Mouse (Mus musculus): ENCODE data around the gene Akt2. TPM values are rescaled to one million over a fixed set of nuclear protein-coding genes. Genes with fewer than 3 reads are reported as not detected.
A peak's percentile ranks its signal among the peaks of the same experiment; 100 is the strongest.

Akt2 gene
- polyA plus RNA-seq, 1 experiment from 2014 or later, result 95.0 TPM

DNA sequence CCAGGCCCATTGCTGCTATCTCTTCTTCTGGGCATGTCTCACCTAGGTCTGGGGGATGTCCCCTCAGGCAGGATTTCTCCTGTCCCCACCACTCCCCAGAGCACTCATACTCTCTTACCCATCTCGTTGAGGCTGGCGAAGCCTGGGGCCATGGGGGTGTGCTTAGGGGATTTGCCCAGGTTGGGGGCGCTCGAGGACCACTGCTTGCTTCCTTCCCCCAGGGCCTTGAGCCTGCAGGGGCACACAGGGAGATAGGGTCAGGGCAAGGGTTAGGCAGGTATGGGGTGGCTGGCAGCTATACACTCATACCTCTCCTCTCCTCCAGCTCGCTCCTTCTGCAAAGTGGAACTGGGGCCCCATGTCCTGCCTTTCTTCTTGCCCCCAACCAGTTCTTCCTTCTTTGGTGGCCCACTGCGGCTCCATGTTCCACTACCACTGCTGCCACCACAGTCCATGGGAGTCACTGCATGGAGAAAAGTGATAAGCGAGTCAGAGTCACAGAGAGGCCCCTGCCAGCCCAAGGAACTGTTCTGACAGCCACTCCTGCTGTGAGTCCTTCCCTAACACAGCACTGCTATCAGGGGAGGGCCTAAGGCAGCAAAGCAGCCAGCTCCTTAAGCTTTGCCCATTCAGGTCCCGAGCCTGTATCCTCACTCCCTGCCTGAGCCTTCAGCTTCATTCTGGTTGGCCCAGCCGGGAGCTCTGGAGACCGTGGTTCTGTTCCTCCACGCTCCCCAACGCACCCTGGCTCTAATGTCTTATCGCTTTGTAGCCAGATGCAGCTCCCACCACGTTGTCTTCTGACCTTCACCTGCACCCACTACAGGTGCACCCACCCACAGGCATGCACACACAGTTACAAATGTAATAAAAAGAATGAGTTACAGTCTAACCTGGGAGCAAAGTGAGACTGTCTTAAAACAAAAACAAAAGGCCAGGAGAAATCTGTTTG lies 67.6 kb downstream of the Akt2 start:
- DNase-seq (ENCODE audit: low spot score), result no peak
- Histone ChIP-seq H3K9me3 (replicated peaks) (no peaks in the 10 kb centered on the region), H3K27ac (no peak overlapping the region), H3K27me3 (ENCODE audit: low read depth, poor library complexity, severe bottlenecking) (peaks cover 71% of the 10 kb centered on the region), H3K4me1 (peaks cover 8% of the 10 kb centered on the region), H3K4me3 (no peak overlapping the region), H3K36me3 (peaks cover 28% of the 10 kb centered on the region)
- 56% methylated on average over 14 of the region's 14 CpGs for WGBS

DNA sequence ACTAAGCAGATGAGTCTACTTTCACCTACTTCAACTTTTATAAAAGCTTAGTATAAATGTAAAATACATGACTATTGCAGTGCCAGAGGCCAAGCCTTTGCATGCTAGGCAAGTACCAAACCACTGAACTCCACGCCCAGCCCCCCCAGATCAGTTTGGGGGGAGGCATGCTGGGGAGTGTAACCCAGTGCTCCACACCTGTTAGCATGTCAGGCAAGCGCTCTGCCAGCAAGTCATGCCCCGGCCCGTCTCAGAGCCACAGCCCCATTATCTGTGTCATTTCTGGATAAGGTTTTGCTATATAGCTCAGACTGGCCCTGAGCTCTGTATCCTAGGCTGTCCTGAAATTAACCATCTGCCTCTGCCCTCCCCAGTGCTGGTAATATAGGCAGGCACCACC lies 70.7 kb downstream of the Akt2 start:
- H3K36me3 ChIP-seq, result peaks cover 41% of the 10 kb centered on the region
- peaks cover 52% of the 10 kb centered on the region for H3K27me3 ChIP-seq (ENCODE audit: low read depth, poor library complexity, severe bottlenecking)
- WGBS, result 90% methylated on average over 4 of the region's 4 CpGs
- no peaks in the 10 kb centered on the region for H3K9me3 ChIP-seq (replicated peaks)
- no peak for DNase-seq (ENCODE audit: low spot score)
- H3K27ac ChIP-seq, result no peak overlapping the region
- peaks cover 5% of the 10 kb centered on the region for H3K4me1 ChIP-seq
- no peak overlapping the region for H3K4me3 ChIP-seq

DNA sequence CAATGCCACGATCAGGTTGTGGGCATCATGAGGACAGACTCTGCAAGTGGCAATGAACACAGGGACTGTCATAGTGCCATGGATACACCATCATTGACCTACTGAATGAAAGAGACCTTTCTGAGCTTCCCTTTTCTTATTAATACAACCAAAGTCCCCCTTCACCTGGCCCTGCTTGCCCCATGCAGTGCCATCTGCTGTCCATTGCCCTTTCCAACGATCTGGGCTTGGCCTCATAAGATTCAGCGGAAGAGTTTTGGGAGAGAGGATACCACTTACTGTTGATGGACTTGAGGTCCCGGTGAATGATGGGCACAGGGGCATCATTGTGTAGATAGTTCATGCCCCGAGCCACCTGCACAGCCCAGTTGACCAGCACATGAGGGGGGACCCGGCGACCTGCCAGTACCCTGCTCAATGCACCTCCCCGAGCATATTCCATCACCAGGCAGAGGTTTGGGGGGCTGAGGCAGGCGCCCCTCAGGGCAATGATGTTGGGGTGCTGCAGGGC lies 81.8 kb downstream of the Akt2 start:
- peaks cover 27% of the 10 kb centered on the region for H3K4me1 ChIP-seq
- H3K4me3 ChIP-seq, result peak overlapping the region; percentile 91
- H3K9me3 ChIP-seq (replicated peaks), result no peaks in the 10 kb centered on the region
- H3K27ac ChIP-seq, result 0 out of 2 replicates have a peak overlapping the region, but pooled peaks have one; percentile 92
- H3K27me3 ChIP-seq (ENCODE audit: low read depth, poor library complexity, severe bottlenecking), result no peaks in the 10 kb centered on the region
- peak; percentile 38 for DNase-seq (ENCODE audit: low spot score)
- 67% methylated on average over 9 of the region's 9 CpGs for WGBS
- peaks cover 30% of the 10 kb centered on the region for H3K36me3 ChIP-seq

DNA sequence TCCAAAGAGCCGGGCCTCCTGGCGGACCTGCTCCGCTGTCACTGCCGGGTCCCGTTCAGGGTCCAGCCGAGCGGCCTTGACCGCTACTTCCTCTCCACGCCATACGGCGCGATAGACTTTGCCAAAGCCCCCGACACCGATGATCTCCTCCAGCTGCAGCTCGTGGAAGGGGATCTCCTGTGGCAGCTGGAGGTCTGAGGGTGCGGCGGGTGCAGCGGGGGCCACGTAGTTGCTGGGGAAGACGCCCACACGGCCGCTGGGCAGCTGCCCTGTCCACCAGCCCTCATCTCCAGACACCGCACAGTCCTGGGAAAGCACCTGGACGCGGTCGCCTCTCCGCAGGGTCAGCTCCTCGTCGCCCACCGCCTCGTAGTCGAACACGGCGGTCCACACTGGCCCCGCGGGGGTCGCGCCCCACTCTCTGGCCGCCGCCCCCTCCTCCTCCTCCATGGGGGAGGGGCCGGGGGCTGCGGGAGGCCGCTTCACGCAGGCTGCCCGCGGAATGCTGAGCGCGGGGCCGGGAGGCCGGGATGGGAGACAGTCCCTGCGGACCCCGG lies 82.3 kb downstream of the Akt2 start:
- 1% methylated on average over 52 of the region's 52 CpGs for WGBS
- peak; percentile 49 for DNase-seq (ENCODE audit: low spot score)
- Histone ChIP-seq H3K9me3 (replicated peaks) (no peaks in the 10 kb centered on the region), H3K4me3 (peak overlapping the region; percentile 91), H3K4me1 (peaks cover 27% of the 10 kb centered on the region), H3K36me3 (peaks cover 25% of the 10 kb centered on the region), H3K27ac (peak overlapping the region; percentile 92), H3K27me3 (ENCODE audit: low read depth, poor library complexity, severe bottlenecking) (no peaks in the 10 kb centered on the region)

DNA sequence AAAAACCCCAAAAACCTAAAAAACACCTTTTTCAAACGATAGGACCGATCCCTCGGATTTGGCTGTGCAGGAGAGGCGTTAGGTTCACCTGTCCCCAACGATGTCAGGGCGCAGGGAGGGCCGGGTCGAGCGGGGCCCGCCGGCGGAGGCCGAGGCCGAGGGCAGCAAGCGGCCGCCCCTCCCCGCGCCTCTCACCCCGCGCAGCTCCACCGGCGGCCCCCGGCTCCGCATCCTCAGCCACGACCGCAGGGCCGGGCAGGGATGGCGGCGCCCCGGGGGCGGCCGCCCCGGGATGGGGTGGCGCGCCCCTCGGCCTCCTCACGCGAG lies 82.8 kb downstream of the Akt2 start:
- peak overlapping the region; percentile 92 for H3K27ac ChIP-seq
- peak overlapping the region; percentile 91 for H3K4me3 ChIP-seq
- no peaks in the 10 kb centered on the region for H3K27me3 ChIP-seq (ENCODE audit: low read depth, poor library complexity, severe bottlenecking)
- peaks cover 27% of the 10 kb centered on the region for H3K4me1 ChIP-seq
- DNase-seq (ENCODE audit: low spot score), result no peak
- under 1% methylated on average over 38 of the region's 38 CpGs for WGBS
- no peaks in the 10 kb centered on the region for H3K9me3 ChIP-seq (replicated peaks)
- peaks cover 21% of the 10 kb centered on the region for H3K36me3 ChIP-seq

DNA sequence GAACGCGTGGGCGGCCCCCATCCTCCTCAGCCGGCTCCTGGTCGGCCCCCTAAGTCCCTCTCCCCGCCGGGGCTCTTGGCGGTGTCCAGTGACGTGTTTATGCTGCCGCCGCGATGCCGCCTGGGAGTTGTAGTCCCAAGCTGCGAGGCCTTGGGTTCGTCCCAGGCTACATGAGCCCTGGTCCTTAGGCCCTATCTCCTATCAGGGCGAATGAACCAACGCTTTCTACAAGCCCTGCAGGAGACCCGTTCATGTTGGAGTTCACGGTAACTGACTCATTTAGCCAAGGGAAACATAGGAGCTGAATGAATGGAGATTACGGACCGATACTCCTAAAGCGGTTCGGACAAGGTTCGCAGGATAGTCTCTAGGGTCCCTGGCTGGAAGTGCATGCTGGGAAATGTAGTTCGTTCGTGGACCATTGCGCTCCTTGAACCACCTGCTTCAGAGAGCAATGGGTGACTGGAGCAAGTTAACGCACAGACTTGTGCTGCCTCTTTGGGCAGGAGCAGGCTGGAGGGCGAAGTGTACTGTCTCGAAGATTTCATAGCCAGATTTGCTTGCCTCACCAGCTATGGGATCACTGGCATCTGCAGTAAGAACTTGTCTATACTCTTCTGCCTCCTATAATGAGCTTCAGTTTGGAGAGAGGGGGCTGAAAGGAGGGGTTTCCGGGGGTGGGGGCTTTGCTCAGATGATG lies 83.3 kb downstream of the Akt2 start, which contains the start of gene Map3k10:
Map3k10 (minus strand) TSS at position 77 of the 700 bp plus-strand sequence.
- peak within 1 kb of the TSS; percentile 92 for H3K27ac ChIP-seq
- H3K36me3 ChIP-seq, result peaks cover 21% of the 10 kb centered on the region
- H3K9me3 ChIP-seq (replicated peaks), result no peaks in the 10 kb centered on the region
- WGBS, result under 1% methylated on average over 31 of the region's 31 CpGs
- H3K27me3 ChIP-seq (ENCODE audit: low read depth, poor library complexity, severe bottlenecking), result no peaks in the 10 kb centered on the region
- DNase-seq (ENCODE audit: low spot score), result peak; percentile 95
- peaks cover 27% of the 10 kb centered on the region for H3K4me1 ChIP-seq
- peak within 1 kb of the TSS; percentile 91 for H3K4me3 ChIP-seq

DNA sequence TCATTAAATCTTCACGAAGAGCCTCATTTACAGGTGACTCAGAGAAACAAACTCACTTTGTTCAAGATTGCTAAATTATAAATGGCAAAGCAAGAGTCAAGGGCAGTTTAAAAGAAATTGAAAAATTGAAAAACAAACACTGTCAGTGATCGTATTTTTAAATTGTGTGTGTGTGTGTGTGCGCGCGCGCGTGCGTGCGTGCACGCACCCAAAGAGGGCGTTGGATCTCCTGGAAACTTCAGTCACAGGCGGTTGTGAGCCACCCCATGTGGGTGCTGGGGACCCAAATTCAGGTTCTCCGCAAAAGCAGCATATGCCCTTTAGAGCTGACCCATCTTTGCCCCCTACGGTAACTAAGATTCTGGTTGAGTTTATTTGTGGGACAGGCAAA lies 83.9 kb downstream of the Akt2 start:
- DNase-seq (ENCODE audit: low spot score), result no peak
- Histone ChIP-seq H3K9me3 (replicated peaks) (no peaks in the 10 kb centered on the region), H3K4me1 (peaks cover 27% of the 10 kb centered on the region), H3K27ac (peak overlapping the region; percentile 92), H3K36me3 (peaks cover 18% of the 10 kb centered on the region), H3K27me3 (ENCODE audit: low read depth, poor library complexity, severe bottlenecking) (no peaks in the 10 kb centered on the region), H3K4me3 (peak overlapping the region; percentile 91)
- WGBS, result 34% methylated on average over 14 of the region's 14 CpGs

DNA sequence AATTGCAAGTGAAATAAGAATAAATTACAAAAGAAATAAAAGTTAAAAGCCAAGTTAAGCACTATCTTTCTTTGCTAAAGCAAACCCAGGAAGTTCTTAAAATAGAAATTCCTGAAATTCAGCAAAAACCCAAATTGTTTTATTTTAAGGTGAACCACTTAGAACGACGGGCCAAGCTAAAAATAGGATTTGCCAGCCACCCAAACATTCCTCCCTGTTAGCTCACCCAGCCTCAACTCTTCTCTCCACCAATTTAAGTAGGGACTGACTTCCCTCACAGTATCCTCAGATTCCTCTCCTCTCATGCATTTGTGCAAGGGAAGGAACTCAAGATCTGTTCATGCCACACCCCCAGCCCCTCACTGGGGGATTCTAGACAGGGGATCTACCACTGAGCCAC lies 91.9 kb downstream of the Akt2 start:
- Histone ChIP-seq H3K27me3 (ENCODE audit: low read depth, poor library complexity, severe bottlenecking) (no peaks in the 10 kb centered on the region), H3K9me3 (replicated peaks) (no peaks in the 10 kb centered on the region), H3K4me3 (no peak overlapping the region), H3K36me3 (no peaks in the 10 kb centered on the region), H3K4me1 (peaks cover 2% of the 10 kb centered on the region), H3K27ac (no peak overlapping the region)
- WGBS, result 73% methylated on average over 2 of the region's 2 CpGs
- DNase-seq (ENCODE audit: low spot score), result no peak

DNA sequence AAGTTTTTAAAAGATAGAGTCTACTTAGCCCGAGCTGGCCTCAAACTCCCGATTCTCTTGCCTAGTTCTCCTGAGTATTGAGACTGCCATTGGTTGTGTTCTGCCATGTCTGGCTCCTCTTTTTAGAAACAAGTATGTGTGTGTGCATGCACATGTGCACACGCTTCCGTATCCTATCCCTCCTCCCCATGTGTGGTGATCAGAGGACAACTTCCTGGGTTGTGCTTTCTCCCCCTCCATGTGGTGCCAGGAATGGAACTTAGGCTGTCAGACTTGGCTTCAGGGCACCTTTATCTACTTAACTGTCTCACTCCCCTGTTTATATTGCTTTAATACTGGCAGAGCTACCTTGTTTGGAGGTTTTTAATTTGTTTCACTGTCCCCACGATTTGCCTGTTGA lies 93.9 kb downstream of the Akt2 start:
- Histone ChIP-seq H3K9me3 (replicated peaks) (no peaks in the 10 kb centered on the region), H3K4me1 (peaks cover 12% of the 10 kb centered on the region), H3K27me3 (ENCODE audit: low read depth, poor library complexity, severe bottlenecking) (no peaks in the 10 kb centered on the region), H3K27ac (no peak overlapping the region), H3K4me3 (peak overlapping the region; percentile 19; the same call in 1 of the 2 replicates), H3K36me3 (no peaks in the 10 kb centered on the region)
- WGBS, result 49% methylated on average over 5 of the region's 5 CpGs
- DNase-seq (ENCODE audit: low spot score), result no peak

DNA sequence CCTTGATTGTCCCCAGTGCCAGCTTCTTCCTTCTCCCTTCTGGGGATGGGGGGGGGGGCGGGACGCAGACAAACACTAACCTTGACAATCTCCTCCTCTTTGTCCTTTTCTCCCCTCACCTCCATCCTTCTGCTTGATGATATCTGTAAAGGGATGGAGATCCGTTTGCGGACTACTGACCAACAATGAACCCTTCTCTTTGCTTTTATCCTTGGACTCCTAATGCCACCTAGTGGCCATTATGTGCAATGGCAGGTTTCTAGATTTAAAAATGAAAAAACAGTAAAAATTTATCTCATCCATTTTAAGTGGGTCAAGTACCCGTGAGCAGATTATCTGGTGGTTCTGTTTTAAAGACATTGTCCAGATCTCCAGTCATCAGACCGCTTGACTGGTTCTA lies 94.3 kb downstream of the Akt2 start:
- under 1% methylated on average over 6 of the region's 6 CpGs for WGBS
- peaks cover 12% of the 10 kb centered on the region for H3K4me1 ChIP-seq
- no peak overlapping the region for H3K27ac ChIP-seq
- no peaks in the 10 kb centered on the region for H3K9me3 ChIP-seq (replicated peaks)
- peak; percentile 40 for DNase-seq (ENCODE audit: low spot score)
- H3K4me3 ChIP-seq, result peak overlapping the region; percentile 19; the same call in 1 of the 2 replicates
- no peaks in the 10 kb centered on the region for H3K27me3 ChIP-seq (ENCODE audit: low read depth, poor library complexity, severe bottlenecking)
- H3K36me3 ChIP-seq, result no peaks in the 10 kb centered on the region

DNA sequence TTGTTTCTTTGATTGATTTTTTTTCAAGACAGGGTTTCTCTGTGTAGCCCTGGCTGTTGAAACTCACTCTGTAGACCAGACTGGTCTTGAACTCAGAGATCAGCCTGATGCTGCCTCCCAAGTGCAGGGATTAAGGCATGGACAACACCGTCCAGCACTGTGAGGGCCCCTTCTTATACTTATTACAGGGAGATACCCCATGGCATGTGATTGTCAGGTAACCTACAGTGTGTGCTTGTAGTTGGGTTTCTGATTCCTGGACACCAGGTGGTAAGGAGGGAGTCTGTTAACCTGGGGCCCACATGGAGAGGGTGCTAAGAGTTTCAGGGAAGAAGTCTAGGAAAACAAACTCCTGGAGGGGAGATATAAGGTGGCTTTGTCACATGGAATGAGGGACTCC lies 95.7 kb downstream of the Akt2 start:
- H3K9me3 ChIP-seq (replicated peaks), result no peaks in the 10 kb centered on the region
- H3K4me3 ChIP-seq, result no peak overlapping the region
- WGBS, result 87% methylated on average over 1 of the region's 1 CpGs
- H3K36me3 ChIP-seq, result no peaks in the 10 kb centered on the region
- no peaks in the 10 kb centered on the region for H3K27me3 ChIP-seq (ENCODE audit: low read depth, poor library complexity, severe bottlenecking)
- peaks cover 12% of the 10 kb centered on the region for H3K4me1 ChIP-seq
- DNase-seq (ENCODE audit: low spot score), result no peak
- H3K27ac ChIP-seq, result no peak overlapping the region

DNA sequence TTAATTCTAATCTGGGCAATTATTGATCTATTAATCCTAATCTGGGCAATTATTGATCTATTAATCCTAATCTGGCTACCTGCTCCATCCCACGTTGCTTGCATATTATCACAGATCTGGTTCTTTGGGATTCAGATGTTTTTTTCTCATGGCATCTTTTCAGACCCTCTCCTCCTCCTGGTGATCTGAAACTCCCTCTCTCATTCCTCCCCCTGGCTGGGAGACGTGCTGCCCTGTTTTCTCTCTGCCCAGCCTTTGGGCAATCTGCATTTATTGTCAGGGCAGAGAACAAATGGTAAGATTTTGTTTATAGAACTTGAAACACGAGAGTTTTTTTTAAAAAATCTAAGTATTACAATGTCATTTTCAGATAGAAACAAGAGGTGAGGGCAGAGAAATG lies 96.5 kb downstream of the Akt2 start:
- H3K27me3 ChIP-seq (ENCODE audit: low read depth, poor library complexity, severe bottlenecking), result no peaks in the 10 kb centered on the region
- H3K4me3 ChIP-seq, result no peak overlapping the region
- H3K36me3 ChIP-seq, result no peaks in the 10 kb centered on the region
- no peak overlapping the region for H3K27ac ChIP-seq
- WGBS, result 75% methylated on average over 3 of the region's 3 CpGs
- no peak for DNase-seq (ENCODE audit: low spot score)
- peaks cover 12% of the 10 kb centered on the region for H3K4me1 ChIP-seq
- no peaks in the 10 kb centered on the region for H3K9me3 ChIP-seq (replicated peaks)
